Mouse (Mus musculus): ENCODE data around the gene Sspo.
A peak's percentile ranks its signal among the peaks of the same experiment; 100 is the strongest.

The Sspo gene

GRCm38 (mm10) chr6:48435706-48436349 is 12.2 kb upstream of the Sspo start:
- DNase-seq (ENCODE audit: low spot score): no peak

- DNase-seq (ENCODE audit: low spot score): no peak
These were observed 10.2 kb upstream of the Sspo start for GRCm38 (mm10) chr6:48437679-48438376.

- no peak for DNase-seq (ENCODE audit: low spot score)
These were observed 9.4 kb upstream of the Sspo start for GRCm38 (mm10) chr6:48438475-48439125.

GRCm38 (mm10) chr6:48439654-48440053 is 8.4 kb upstream of the Sspo start:
- DNase-seq (ENCODE audit: low spot score): no peak

- DNase-seq (ENCODE audit: low spot score): no peak
These were observed 7.6 kb upstream of the Sspo start for GRCm38 (mm10) chr6:48440306-48441014.

- peak; percentile 98 for DNase-seq (ENCODE audit: low spot score)
These were observed 4.3 kb upstream of the Sspo start for GRCm38 (mm10) chr6:48443592-48444309.

GRCm38 (mm10) chr6:48444310-48445180 is 3.5 kb upstream of the Sspo start:
- peak; percentile 96 for DNase-seq (ENCODE audit: low spot score)

- peak; percentile 55 for DNase-seq (ENCODE audit: low spot score)
These were observed 2.6 kb upstream of the Sspo start, which contains the start of gene Zfp467 for GRCm38 (mm10) chr6:48445181-48446101. Gene Zfp467 (minus strand): TSS chr6:48445825.

GRCm38 (mm10) chr6:48446256-48446655 is 1.8 kb upstream of the Sspo start:
- no peak for DNase-seq (ENCODE audit: low spot score)

- no peak for DNase-seq (ENCODE audit: low spot score)
These were observed 1.1 kb upstream of the Sspo start for GRCm38 (mm10) chr6:48446896-48447295.

GRCm38 (mm10) chr6:48448527-48448926 is 498 bp downstream of the Sspo start:
- DNase-seq (ENCODE audit: low spot score): no peak

GRCm38 (mm10) chr6:48452151-48452550 is 4.1 kb downstream of the Sspo start:
- DNase-seq (ENCODE audit: low spot score): no peak

GRCm38 (mm10) chr6:48452771-48453170 is 4.7 kb downstream of the Sspo start:
- no peak for DNase-seq (ENCODE audit: low spot score)

- no peak for DNase-seq (ENCODE audit: low spot score)
These were observed 17.1 kb downstream of the Sspo start for GRCm38 (mm10) chr6:48464966-48465679.

- DNase-seq (ENCODE audit: low spot score): no peak
These were observed 18.7 kb downstream of the Sspo start for GRCm38 (mm10) chr6:48466715-48467114.

- no peak for DNase-seq (ENCODE audit: low spot score)
These were observed 19.5 kb downstream of the Sspo start for GRCm38 (mm10) chr6:48467490-48467889.

- DNase-seq (ENCODE audit: low spot score): no peak
These were observed 22.7 kb downstream of the Sspo start for GRCm38 (mm10) chr6:48470739-48471138.

- DNase-seq (ENCODE audit: low spot score): no peak
These were observed 30.4 kb downstream of the Sspo start for GRCm38 (mm10) chr6:48478446-48478845.

- DNase-seq (ENCODE audit: low spot score): no peak
These were observed 34.5 kb downstream of the Sspo start for GRCm38 (mm10) chr6:48482501-48482900.

Measured in embryo, embryonic 10.5 days (tissue).